Mouse (Mus musculus) midbrain, embryonic 15.5 days (tissue): ENCODE measurements at regions not wholly inside any gene's neighbourhood (a gene's known extent, or its start where the extent isn't known, plus 50 kb on each side); places are given as distances from the start of the nearest gene placed in this dataset.

ENCODE experiments used
- ATAC-seq: fragments of 200-750 bp; cut with Nextera tagmentation; replicated peaks from 2 replicates; pipeline ENCODE4 v1.8.0; 2017; ENCODE audit warnings: moderate TSS enrichment
- H3K27ac ChIP-seq: fragments of 300-500 bp; sonication (generic); 2 replicates; pipeline ENCODE4 v1.5.1; 2015; ENCODE audit warnings: mild to moderate bottlenecking, inconsistent platforms
- H3K27me3 ChIP-seq: fragments of 300-500 bp; sonication (generic); replicated peaks from 2 replicates; pipeline ENCODE4 v1.6.1; 2015; ENCODE audit warnings: inconsistent platforms
- H3K36me3 ChIP-seq: fragments of 300-500 bp; sonication (generic); replicated peaks from 2 replicates; pipeline ENCODE4 v1.6.1; 2015; ENCODE audit warnings: inconsistent platforms
- H3K4me1 ChIP-seq: fragments of 300-500 bp; sonication (generic); 2 replicates; pipeline ENCODE4 v1.6.1; 2015; ENCODE audit warnings: inconsistent platforms
- H3K4me2 ChIP-seq: fragments of 300-500 bp; sonication (generic); 2 replicates; pipeline ENCODE4 v1.6.1; 2015; ENCODE audit warnings: inconsistent platforms, mild to moderate bottlenecking, moderate library complexity
- H3K4me3 ChIP-seq: fragments of 300-500 bp; sonication (generic); 2 replicates; pipeline ENCODE4 v1.5.1; 2015; ENCODE audit warnings: mild to moderate bottlenecking, inconsistent platforms
- H3K9ac ChIP-seq: fragments of 300-500 bp; sonication (generic); 2 replicates; pipeline ENCODE4 v1.6.1; 2015; ENCODE audit warnings: mild to moderate bottlenecking, inconsistent platforms
- H3K9me3 ChIP-seq: fragments of 300-500 bp; sonication (generic); 2 replicates; pipeline ENCODE4 v1.6.1; 2016; ENCODE audit warnings: inconsistent platforms
- WGBS: fragments of 180-500 bp; shearing (Covaris S2); methylation state at CpG from one replicate; pipeline ENCODE4 v1.1.7; 2015; ENCODE audit warnings: mixed read lengths; 5-methylcytosine and 5-hydroxymethylcytosine counted together

- no peak overlapping the region for H3K4me3 ChIP-seq
- peak; percentile 76 for ATAC-seq
These were observed 52.0 kb upstream of the Pkn2 start for GRCm38 (mm10) chr3:142933684-142934259.

More at GRCm38 (mm10) chr3:142933684-142934259, 52.0 kb upstream of the Pkn2 start:
- Histone ChIP-seq H3K9ac (no peak overlapping the region), H3K9me3 (no peaks in the 10 kb centered on the region), H3K36me3 (no peaks in the 10 kb centered on the region), H3K27me3 (no peaks in the 10 kb centered on the region), H3K27ac (0 out of 2 replicates have a peak overlapping the region, but pooled peaks have one; percentile 27), H3K4me2 (no peak overlapping the region), H3K4me1 (no peaks in the 10 kb centered on the region)
- WGBS = 33% methylated on average over 5 of the region's 5 CpGs
